Mouse (Mus musculus): ENCODE data around the gene Cd163l1. TPM values are rescaled to one million over a fixed set of nuclear protein-coding genes. Genes with fewer than 3 reads are reported as not detected.

Gene Cd163l1
- polyA plus RNA-seq, 1 experiment from 2014 or later, result not detected

GRCm38 (mm10) chr7:140192445-140192844 lies 25.6 kb upstream of the Cd163l1 start:
- no peaks in the 10 kb centered on the region for H3K9me3 ChIP-seq
- no peaks in the 10 kb centered on the region for H3K27me3 ChIP-seq
- no peak for ATAC-seq (ENCODE audit: low FRiP score, low read depth)
- 59% methylated on average over 2 of the region's 2 CpGs for WGBS
- no peaks in the 10 kb centered on the region for H3K4me1 ChIP-seq
- no peak overlapping the region for H3K4me2 ChIP-seq (replicated peaks)
- no peak overlapping the region for H3K4me3 ChIP-seq
- H3K27ac ChIP-seq (replicated peaks), result no peak overlapping the region
- H3K36me3 ChIP-seq, result no peaks in the 10 kb centered on the region
- H3K9ac ChIP-seq (replicated peaks), result no peak overlapping the region

- H3K9me3 ChIP-seq, result no peaks in the 10 kb centered on the region
- H3K27ac ChIP-seq (replicated peaks), result no peak overlapping the region
- no peaks in the 10 kb centered on the region for H3K27me3 ChIP-seq
- H3K4me3 ChIP-seq, result no peak overlapping the region
- 94% methylated on average over 2 of the region's 2 CpGs for WGBS
- no peaks in the 10 kb centered on the region for H3K4me1 ChIP-seq
- no peak overlapping the region for H3K4me2 ChIP-seq (replicated peaks)
- H3K36me3 ChIP-seq, result no peaks in the 10 kb centered on the region
- ATAC-seq (ENCODE audit: low FRiP score, low read depth), result no peak
- H3K9ac ChIP-seq (replicated peaks), result no peak overlapping the region
These were observed 25.2 kb upstream of the Cd163l1 start for GRCm38 (mm10) chr7:140192851-140193250.

DNA sequence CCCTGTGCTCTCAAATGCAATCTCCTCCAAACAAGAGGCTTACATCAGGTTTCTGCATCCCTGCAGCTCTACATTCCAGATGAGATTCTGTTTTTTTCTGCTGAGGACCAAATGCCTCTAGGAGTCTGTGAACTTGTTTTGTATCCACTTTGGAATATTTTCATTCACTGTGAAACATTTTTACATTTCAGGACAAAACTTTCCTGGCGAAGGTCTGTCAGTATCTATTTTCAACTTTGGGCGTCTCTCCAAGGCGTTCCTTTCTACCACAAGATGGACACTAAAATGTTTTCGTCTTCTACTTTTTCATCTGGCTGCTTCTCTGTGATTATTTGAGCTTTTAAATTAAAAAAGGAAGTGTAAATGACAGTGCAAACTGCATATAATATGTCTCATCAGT lies 24.0 kb upstream of the Cd163l1 start:
- WGBS, result 92% methylated on average over 4 of the region's 4 CpGs
- no peak overlapping the region for H3K4me3 ChIP-seq
- H3K36me3 ChIP-seq, result no peaks in the 10 kb centered on the region
- no peaks in the 10 kb centered on the region for H3K27me3 ChIP-seq
- H3K4me1 ChIP-seq, result no peaks in the 10 kb centered on the region
- no peak overlapping the region for H3K27ac ChIP-seq (replicated peaks)
- H3K4me2 ChIP-seq (replicated peaks), result no peak overlapping the region
- no peaks in the 10 kb centered on the region for H3K9me3 ChIP-seq
- no peak overlapping the region for H3K9ac ChIP-seq (replicated peaks)
- no peak for ATAC-seq (ENCODE audit: low FRiP score, low read depth)

DNA sequence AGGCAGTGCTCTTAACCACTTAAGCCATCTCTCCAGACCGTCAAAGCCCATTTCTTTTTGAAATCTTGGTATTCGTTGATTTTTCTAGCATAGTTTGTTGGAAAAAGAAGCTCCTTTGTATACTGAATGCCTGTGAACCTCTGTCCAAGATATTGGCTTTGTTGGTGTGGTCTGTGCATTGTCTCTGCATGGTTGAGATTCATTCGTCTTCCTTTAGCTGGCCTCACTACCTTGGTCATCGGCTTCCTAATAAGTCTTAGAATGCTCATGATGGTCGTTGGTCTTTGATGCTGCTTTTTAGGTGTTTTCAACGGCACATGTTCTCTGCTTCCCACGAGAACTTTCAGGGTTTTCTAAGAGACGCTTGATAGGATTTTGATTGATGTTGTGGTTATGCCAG lies 22.1 kb upstream of the Cd163l1 start:
- Histone ChIP-seq H3K27me3 (no peaks in the 10 kb centered on the region), H3K4me1 (no peaks in the 10 kb centered on the region), H3K4me3 (no peak overlapping the region), H3K4me2 (replicated peaks) (no peak overlapping the region), H3K27ac (replicated peaks) (no peak overlapping the region), H3K9ac (replicated peaks) (no peak overlapping the region), H3K9me3 (no peaks in the 10 kb centered on the region), H3K36me3 (no peaks in the 10 kb centered on the region)
- WGBS, result 86% methylated on average over 8 of the region's 8 CpGs
- no peak for ATAC-seq (ENCODE audit: low FRiP score, low read depth)

GRCm38 (mm10) chr7:140201090-140201489 lies 17.0 kb upstream of the Cd163l1 start:
- no peak overlapping the region for H3K4me3 ChIP-seq
- H3K9ac ChIP-seq (replicated peaks), result no peak overlapping the region
- H3K27me3 ChIP-seq, result no peaks in the 10 kb centered on the region
- H3K27ac ChIP-seq (replicated peaks), result no peak overlapping the region
- H3K4me1 ChIP-seq, result no peaks in the 10 kb centered on the region
- no peak for ATAC-seq (ENCODE audit: low FRiP score, low read depth)
- WGBS, result 89% methylated on average over 4 of the region's 4 CpGs
- H3K4me2 ChIP-seq (replicated peaks), result no peak overlapping the region
- H3K9me3 ChIP-seq, result no peaks in the 10 kb centered on the region
- H3K36me3 ChIP-seq, result no peaks in the 10 kb centered on the region

DNA sequence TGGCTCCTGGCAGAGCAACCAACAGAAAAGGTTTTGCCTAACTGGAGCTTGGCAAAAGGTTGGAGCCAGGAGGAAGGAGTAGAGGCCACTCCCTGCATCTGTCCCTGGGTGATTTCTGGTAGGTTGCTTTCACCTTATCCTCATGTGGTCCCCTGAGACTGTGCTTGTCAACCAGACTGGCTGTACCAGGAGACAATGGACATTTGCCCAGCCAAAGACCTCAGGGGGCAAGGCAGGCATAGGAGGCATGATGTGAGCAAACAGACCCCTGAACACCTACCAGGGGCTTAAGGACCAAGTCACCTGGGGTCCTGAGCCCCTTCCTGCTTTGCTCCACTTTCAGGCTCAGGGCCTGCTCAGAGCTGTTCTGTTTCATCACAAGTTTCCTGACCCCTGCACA lies 12.2 kb upstream of the Cd163l1 start, which contains the start of gene Olfr524:
Olfr524 (minus strand) TSS at position 101 of the 400 bp plus-strand sequence.
- no peaks in the 10 kb centered on the region for H3K27me3 ChIP-seq
- no peak within 1 kb of the TSS for H3K27ac ChIP-seq (replicated peaks)
- no peaks in the 10 kb centered on the region for H3K36me3 ChIP-seq
- H3K4me1 ChIP-seq, result no peaks in the 10 kb centered on the region
- H3K9me3 ChIP-seq, result no peaks in the 10 kb centered on the region
- H3K9ac ChIP-seq (replicated peaks), result no peak within 1 kb of the TSS
- H3K4me3 ChIP-seq, result no peak within 1 kb of the TSS
- no peak for ATAC-seq (ENCODE audit: low FRiP score, low read depth)
- H3K4me2 ChIP-seq (replicated peaks), result no peak within 1 kb of the TSS

DNA sequence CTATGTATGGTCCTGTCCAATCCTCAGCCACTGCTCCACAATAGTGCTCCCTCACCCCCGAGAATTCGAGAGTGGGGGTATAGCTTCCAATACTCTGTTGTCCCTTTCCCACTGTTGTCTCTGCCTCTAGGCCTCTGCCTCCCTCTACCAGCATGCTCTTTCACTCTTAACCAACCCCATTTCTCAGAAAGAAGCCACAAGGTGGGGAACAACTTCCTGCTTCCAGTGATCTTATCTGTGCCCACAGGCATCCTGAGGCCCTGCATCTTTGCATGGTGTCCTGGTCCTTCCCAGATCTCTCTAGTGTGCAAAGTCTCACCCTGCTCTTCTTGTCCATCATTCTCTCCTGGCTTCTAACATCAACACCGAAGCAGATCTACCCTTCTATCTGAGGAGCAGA lies 11.2 kb upstream of the Cd163l1 start:
- no peak overlapping the region for H3K27ac ChIP-seq (replicated peaks)
- no peak overlapping the region for H3K4me2 ChIP-seq (replicated peaks)
- H3K27me3 ChIP-seq, result no peaks in the 10 kb centered on the region
- H3K4me1 ChIP-seq, result no peaks in the 10 kb centered on the region
- H3K36me3 ChIP-seq, result no peaks in the 10 kb centered on the region
- H3K4me3 ChIP-seq, result no peak overlapping the region
- H3K9me3 ChIP-seq, result no peaks in the 10 kb centered on the region
- no peak for ATAC-seq (ENCODE audit: low FRiP score, low read depth)
- no peak overlapping the region for H3K9ac ChIP-seq (replicated peaks)
- 81% methylated on average over 3 of the region's 3 CpGs for WGBS

- H3K9me3 ChIP-seq, result no peaks in the 10 kb centered on the region
- WGBS, result 75% methylated on average over 8 of the region's 8 CpGs
These were observed 9.9 kb upstream of the Cd163l1 start for GRCm38 (mm10) chr7:140208153-140208552.

DNA sequence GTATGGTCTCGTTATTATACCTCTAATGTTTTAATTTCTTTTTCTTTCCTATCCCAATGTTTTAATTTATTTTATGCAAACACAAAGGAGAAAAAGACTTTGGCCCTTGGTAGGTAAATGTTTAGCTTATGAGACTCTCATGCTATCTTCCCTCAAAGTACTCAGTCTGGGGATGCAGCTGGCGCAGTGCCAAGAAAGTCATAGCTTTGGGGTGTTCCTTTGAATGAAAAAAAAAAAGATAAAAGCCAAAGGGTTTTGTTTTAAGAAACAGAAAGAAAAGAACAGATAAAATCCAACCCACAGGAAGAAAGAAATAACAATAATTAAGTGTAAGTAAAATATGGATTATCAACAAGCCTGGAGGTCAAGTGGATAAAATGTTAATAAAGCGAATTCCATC lies 9.4 kb upstream of the Cd163l1 start:
- Histone ChIP-seq H3K36me3 (no peaks in the 10 kb centered on the region), H3K27ac (replicated peaks) (no peak overlapping the region), H3K4me3 (no peak overlapping the region), H3K4me1 (no peaks in the 10 kb centered on the region), H3K9me3 (no peaks in the 10 kb centered on the region), H3K27me3 (no peaks in the 10 kb centered on the region), H3K4me2 (replicated peaks) (no peak overlapping the region), H3K9ac (replicated peaks) (no peak overlapping the region)
- no peak for ATAC-seq (ENCODE audit: low FRiP score, low read depth)
- WGBS, result 85% methylated on average over 3 of the region's 3 CpGs

More at GRCm38 (mm10) chr7:140208153-140208552, 9.9 kb upstream of the Cd163l1 start:
- H3K4me2 ChIP-seq (replicated peaks), result no peak overlapping the region
- H3K27me3 ChIP-seq, result no peaks in the 10 kb centered on the region
- H3K4me3 ChIP-seq, result no peak overlapping the region
- H3K4me1 ChIP-seq, result no peaks in the 10 kb centered on the region
- H3K36me3 ChIP-seq, result no peaks in the 10 kb centered on the region
- ATAC-seq (ENCODE audit: low FRiP score, low read depth), result no peak
- H3K27ac ChIP-seq (replicated peaks), result no peak overlapping the region
- H3K9ac ChIP-seq (replicated peaks), result no peak overlapping the region

- Histone ChIP-seq H3K27ac (replicated peaks) (no peak overlapping the region), H3K4me3 (no peak overlapping the region), H3K27me3 (no peaks in the 10 kb centered on the region), H3K4me2 (replicated peaks) (no peak overlapping the region), H3K4me1 (no peaks in the 10 kb centered on the region), H3K9me3 (no peaks in the 10 kb centered on the region), H3K9ac (replicated peaks) (no peak overlapping the region), H3K36me3 (no peaks in the 10 kb centered on the region)
- 87% methylated on average over 5 of the region's 5 CpGs for WGBS
- no peak for ATAC-seq (ENCODE audit: low FRiP score, low read depth)
These were observed 4.2 kb upstream of the Cd163l1 start for GRCm38 (mm10) chr7:140213841-140214240.

DNA sequence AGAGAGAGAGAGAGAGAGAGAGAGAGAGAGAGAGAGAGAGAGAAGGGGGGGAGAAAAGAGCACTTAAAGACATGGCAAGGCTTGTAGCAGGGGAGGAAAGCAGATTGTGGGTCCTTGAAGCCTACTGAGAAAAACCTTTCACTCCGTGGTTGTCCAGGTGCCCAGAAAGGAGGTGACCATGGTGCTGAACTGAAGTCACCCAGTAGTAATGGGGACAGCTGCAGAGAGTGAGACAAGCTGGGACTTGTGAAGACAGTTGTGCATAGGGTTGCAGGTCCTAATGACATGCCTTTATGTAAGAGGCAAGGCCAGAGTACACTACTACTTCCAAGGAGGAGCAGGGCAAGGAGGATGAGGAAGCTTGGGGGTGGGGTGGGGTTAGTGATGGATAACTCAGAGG lies 1.2 kb downstream of the Cd163l1 start:
- H3K9me3 ChIP-seq, result no peaks in the 10 kb centered on the region
- no peak overlapping the region for H3K27ac ChIP-seq (replicated peaks)
- no peaks in the 10 kb centered on the region for H3K36me3 ChIP-seq
- WGBS, result 29% methylated on average over 1 of the region's 1 CpGs
- no peak overlapping the region for H3K9ac ChIP-seq (replicated peaks)
- H3K4me3 ChIP-seq, result no peak overlapping the region
- no peak for ATAC-seq (ENCODE audit: low FRiP score, low read depth)
- H3K27me3 ChIP-seq, result no peaks in the 10 kb centered on the region
- H3K4me2 ChIP-seq (replicated peaks), result no peak overlapping the region
- H3K4me1 ChIP-seq, result no peaks in the 10 kb centered on the region

DNA sequence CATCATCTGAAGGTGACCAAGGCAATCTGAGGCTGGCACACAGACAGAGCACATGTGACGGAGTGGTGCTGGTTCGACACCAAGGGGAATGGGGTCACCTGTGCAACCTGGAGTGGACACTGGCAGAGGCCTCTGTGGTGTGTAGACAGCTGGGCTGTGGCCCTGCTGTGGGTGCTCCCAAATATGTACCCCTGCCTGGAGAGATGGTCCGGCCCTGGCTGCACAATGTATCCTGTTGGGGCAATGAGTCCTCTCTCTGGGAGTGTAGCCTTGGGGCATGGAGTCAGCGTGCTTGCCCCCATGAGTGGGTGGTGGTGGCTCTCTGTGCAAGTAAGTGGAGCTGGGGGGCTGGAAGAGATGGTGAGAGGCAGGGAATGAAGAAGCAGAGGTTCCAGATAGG lies 2.3 kb downstream of the Cd163l1 start:
- Histone ChIP-seq H3K4me3 (no peak overlapping the region), H3K27ac (replicated peaks) (no peak overlapping the region), H3K9ac (replicated peaks) (no peak overlapping the region), H3K4me1 (no peaks in the 10 kb centered on the region), H3K4me2 (replicated peaks) (no peak overlapping the region), H3K9me3 (no peaks in the 10 kb centered on the region), H3K36me3 (no peaks in the 10 kb centered on the region), H3K27me3 (no peaks in the 10 kb centered on the region)
- WGBS, result 84% methylated on average over 4 of the region's 4 CpGs
- ATAC-seq (ENCODE audit: low FRiP score, low read depth), result no peak

DNA sequence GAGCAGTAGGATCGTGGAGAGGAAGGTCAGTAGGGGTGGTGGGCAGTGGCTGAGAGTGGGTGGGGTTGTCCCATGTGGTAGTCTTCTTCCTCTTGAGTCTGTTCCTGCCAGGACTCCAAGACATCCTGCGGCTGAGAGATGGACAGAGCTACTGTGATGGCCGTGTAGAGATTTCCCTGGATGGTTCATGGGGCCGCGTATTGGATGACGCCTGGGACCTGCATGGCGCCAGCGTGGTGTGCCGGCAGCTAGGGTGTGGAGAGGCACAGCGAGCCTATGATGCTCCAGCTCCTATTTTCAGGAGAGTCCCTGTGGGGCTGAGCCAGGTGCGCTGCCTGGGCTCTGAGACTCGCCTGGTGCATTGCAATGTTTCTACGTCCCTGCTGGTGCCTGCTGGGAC lies 6.1 kb downstream of the Cd163l1 start:
- H3K27me3 ChIP-seq, result no peaks in the 10 kb centered on the region
- H3K9me3 ChIP-seq, result no peaks in the 10 kb centered on the region
- no peak overlapping the region for H3K9ac ChIP-seq (replicated peaks)
- WGBS, result 84% methylated on average over 13 of the region's 13 CpGs
- no peak overlapping the region for H3K27ac ChIP-seq (replicated peaks)
- no peak for ATAC-seq (ENCODE audit: low FRiP score, low read depth)
- H3K4me1 ChIP-seq, result no peaks in the 10 kb centered on the region
- no peaks in the 10 kb centered on the region for H3K36me3 ChIP-seq
- H3K4me3 ChIP-seq, result no peak overlapping the region
- no peak overlapping the region for H3K4me2 ChIP-seq (replicated peaks)

All from midbrain, embryonic 12.5 days (tissue).